14 mouse cellular contexts compared by ENCODE assay signal in the genomic region with DNA sequence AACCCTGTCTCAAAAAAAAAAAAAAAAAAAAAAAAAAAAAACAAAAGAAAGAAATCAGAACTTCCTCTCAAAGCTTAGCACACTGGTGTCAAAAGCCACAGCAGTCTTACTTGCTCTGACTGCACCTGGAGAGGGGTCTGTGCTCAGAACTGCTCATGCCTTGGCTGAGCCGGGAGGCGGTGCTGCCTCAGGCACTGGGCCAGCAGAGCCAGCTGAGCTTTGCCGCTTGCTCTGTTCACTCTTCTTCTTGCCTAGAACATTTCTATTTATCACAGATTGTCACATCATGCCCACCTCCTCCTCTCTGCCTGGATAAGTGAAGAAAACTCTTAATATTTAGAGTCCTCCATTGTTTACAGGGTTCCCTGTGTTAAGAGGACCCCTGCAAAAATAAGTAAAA. TPM values are rescaled to one million over a fixed set of nuclear protein-coding genes. Genes with fewer than 3 reads are reported as not detected.
A peak's percentile ranks its signal among the peaks of the same experiment; 100 is the strongest.
DNase-seq lines count a peak whose midpoint lies in the region; ATAC-seq and TF ChIP-seq lines count a peak whose summit lies in the region.
"Had no signal": no experiment of that assay in that cellular context is flagged by ENCODE, and none has a peak within 500 bp of the region (broad histone marks: within the 10 kb centered on the region; RNA-seq: fewer than 3 reads in every experiment).

No protein-coding gene starts in this region.

- H3K4me1 ChIP-seq in midbrain, postnatal 0 days (ENCODE audit: insufficient read depth, low read length): no peaks in the 10 kb centered on the region
- no peaks in the 10 kb centered on the region for H3K4me1 ChIP-seq in midbrain, embryonic 13.5 days (replicated peaks)
- H3K4me1 ChIP-seq: forebrain, embryonic 15.5 days; neural tube, embryonic 13.5 days had no signal

- no peak overlapping the region for H3K9ac ChIP-seq in midbrain, postnatal 0 days (replicated peaks; ENCODE audit: low read length, poor library complexity, severe bottlenecking)
- no peak overlapping the region for H3K9ac ChIP-seq in midbrain, embryonic 13.5 days (replicated peaks)
- H3K9ac ChIP-seq: forebrain, embryonic 15.5 days; liver, embryonic 14.5 days; neural tube, embryonic 13.5 days had no signal

- WGBS in midbrain, postnatal 0 days: 77% methylated on average over 3 of the region's 3 CpGs
- 83% methylated on average over 3 of the region's 3 CpGs for WGBS in midbrain, embryonic 13.5 days

- H3K27me3 ChIP-seq in midbrain, postnatal 0 days (ENCODE audit: insufficient read depth, low read length): no peaks in the 10 kb centered on the region
- no peaks in the 10 kb centered on the region for H3K27me3 ChIP-seq in midbrain, embryonic 13.5 days
- H3K27me3 ChIP-seq: forebrain, embryonic 15.5 days; neural tube, embryonic 13.5 days; Patski had no signal

- H3K4me2 ChIP-seq in midbrain, postnatal 0 days (ENCODE audit: low read depth, low read length, poor library complexity, severe bottlenecking): no peak overlapping the region
- no peak overlapping the region for H3K4me2 ChIP-seq in midbrain, embryonic 13.5 days (replicated peaks)
- H3K4me2 ChIP-seq: forebrain, embryonic 15.5 days; neural tube, embryonic 13.5 days had no signal

- no peaks in the 10 kb centered on the region for H3K9me3 ChIP-seq in midbrain, postnatal 0 days (ENCODE audit: low read length)
- H3K9me3 ChIP-seq in midbrain, embryonic 13.5 days: no peaks in the 10 kb centered on the region
- H3K9me3 ChIP-seq: forebrain, embryonic 15.5 days; neural tube, embryonic 13.5 days had no signal

- H3K27ac ChIP-seq in midbrain, postnatal 0 days (ENCODE audit: low read depth, low read length): no peak overlapping the region
- no peak overlapping the region for H3K27ac ChIP-seq in midbrain, embryonic 13.5 days
- H3K27ac ChIP-seq: forebrain, embryonic 15.5 days; liver, embryonic 14.5 days; neural tube, embryonic 13.5 days had no signal

- no peak overlapping the region for H3K4me3 ChIP-seq in midbrain, postnatal 0 days (ENCODE audit: low read depth, low read length)
- H3K4me3 ChIP-seq in midbrain, embryonic 13.5 days (replicated peaks): no peak overlapping the region
- H3K4me3 ChIP-seq: forebrain, embryonic 15.5 days; left cerebral cortex, adult 2 months; neural tube, embryonic 13.5 days had no signal

- peaks cover 24% of the 10 kb centered on the region for H3K36me3 ChIP-seq in midbrain, postnatal 0 days (ENCODE audit: insufficient read depth, low read length)
- H3K36me3 ChIP-seq in midbrain, embryonic 13.5 days: peaks cover 46% of the 10 kb centered on the region

- TF ChIP-seq CTCF in midbrain, postnatal 0 days (IDR thresholded peaks at IDR 0.05): no peak

- DNase-seq in cerebellum, postnatal 36 days: peak; percentile 24 to 29
- DNase-seq in cerebellum, postnatal 4 days (ENCODE audit: low spot score in 2 of 2): no peak
- peak; percentile 33 for DNase-seq in midbrain, postnatal 0 days (ENCODE audit: low spot score)
- peak; percentile 55 to 59 for DNase-seq in layer of hippocampus, postnatal 10 days (ENCODE audit: low spot score in 2 of 2)
- DNase-seq in skeletal muscle tissue, adult 2 months (ENCODE audit: low read depth, low spot score): peak; percentile 16
- DNase-seq in heart, adult 9 months (ENCODE audit: low spot score in 2 of 2): no peak
- no peak for DNase-seq in spleen, postnatal 10 days (ENCODE audit: low spot score in 2 of 2)

- ATAC-seq in midbrain, postnatal 0 days (ENCODE audit: low FRiP score): no peak
- ATAC-seq in midbrain, embryonic 13.5 days: no peak
- ATAC-seq: forebrain, embryonic 15.5 days; Patski had no signal

RNA-seq across cellular contexts. Expression of a gene that starts 41.8 kb away (rescaled TPM):
- not detected in 2 replicates for total RNA-seq in midbrain, postnatal 0 days (2014; rRNA removed)
- 3.8 TPM in 1 of 2 replicates, not detected in the other for polyA plus RNA-seq in midbrain, postnatal 0 days (2015; fragmentation: Nextera tagmentation; extraction: Ambion mirVana)
- polyA plus RNA-seq in midbrain, embryonic 13.5 days (2015; fragmentation: Nextera tagmentation; extraction: Ambion mirVana): 1.6 and 2.2 TPM in 2 replicates
- 1 to 10 TPM; 5.4 to 7.9 TPM for total RNA-seq in layer of hippocampus, postnatal 10 days (2021)
- total RNA-seq: megakaryocyte-erythroid progenitor cell, adult 5-6 weeks had no signal
- polyA plus RNA-seq: forebrain, embryonic 15.5 days had no signal

RNA-seq across cellular contexts. Expression of a gene that starts 41.8 kb away (rescaled TPM):
- total RNA-seq in midbrain, postnatal 0 days (2014; rRNA removed): 24.5 and 37.7 TPM in 2 replicates
- polyA plus RNA-seq in midbrain, postnatal 0 days (2015; fragmentation: Nextera tagmentation; extraction: Ambion mirVana): 17.7 and 19.2 TPM in 2 replicates
- 31.7 and 39.9 TPM in 2 replicates for polyA plus RNA-seq in midbrain, embryonic 13.5 days (2015; fragmentation: Nextera tagmentation; extraction: Ambion mirVana)
- 10 to 100 TPM; 26.5 to 29.3 TPM for total RNA-seq in layer of hippocampus, postnatal 10 days (2021)

Comparison
In these comparisons a context has a peak if more than half of its experiments do, and no peak if none do; other contexts are left out.
1. DNase-seq: peak in cerebellum, postnatal 36 days (2 of 2), midbrain, postnatal 0 days (single experiment), layer of hippocampus, postnatal 10 days (2 of 2) and skeletal muscle tissue, adult 2 months (single experiment); none in cerebellum, postnatal 4 days (0 of 2), heart, adult 9 months (0 of 2) and spleen, postnatal 10 days (0 of 2).